Mouse (Mus musculus): ENCODE measurements around the gene Cat. TPM values are rescaled to one million over a fixed set of nuclear protein-coding genes. Genes with fewer than 3 reads are reported as not detected.
A peak's percentile ranks its signal among the peaks of the same experiment; 100 is the strongest.

The Cat gene
- polyA plus RNA-seq, 1 experiment: 665 TPM

DNA sequence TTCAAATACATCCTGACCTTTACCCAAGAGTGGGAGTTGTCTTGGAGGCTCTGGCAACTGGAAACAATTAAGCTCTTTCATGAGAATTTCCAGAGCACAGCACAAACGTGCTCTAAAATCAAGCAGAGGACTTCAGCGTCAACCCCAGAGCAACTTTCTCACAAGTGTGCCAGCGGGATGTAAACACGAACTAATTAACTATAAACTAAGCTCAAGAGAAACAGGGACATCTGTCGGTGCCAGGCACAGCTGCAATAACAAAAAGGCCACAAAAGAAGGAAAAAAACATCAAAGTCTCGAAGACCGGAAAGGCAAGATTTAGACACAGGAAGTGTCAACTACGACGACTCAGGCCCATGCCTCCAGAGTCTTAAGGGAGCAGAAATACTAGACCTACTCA, 23.2 kb downstream of the Cat start:
- H3K27ac ChIP-seq (replicated peaks; ENCODE audit: low read depth, low read length): peak overlapping the region; percentile 35; the same call in 1 of the 2 replicates

GRCm38 (mm10) chr2:103461210-103461609, 23.8 kb downstream of the Cat start:
- Histone ChIP-seq H3K4me1 (ENCODE audit: control insufficient read depth, insufficient read depth, insufficient read length, low read length) (no peaks in the 10 kb centered on the region), H3K4me3 (ENCODE audit: insufficient read depth, low read depth, low read length) (no peak overlapping the region), H3K27ac (replicated peaks; ENCODE audit: low read depth, low read length) (no peak overlapping the region)

More for the DNA sequence above, 23.2 kb downstream of the Cat start:
- H3K4me1 ChIP-seq (ENCODE audit: control insufficient read depth, insufficient read depth, insufficient read length, low read length): no peaks in the 10 kb centered on the region
- H3K4me3 ChIP-seq (ENCODE audit: insufficient read depth, low read depth, low read length): no peak overlapping the region

DNA sequence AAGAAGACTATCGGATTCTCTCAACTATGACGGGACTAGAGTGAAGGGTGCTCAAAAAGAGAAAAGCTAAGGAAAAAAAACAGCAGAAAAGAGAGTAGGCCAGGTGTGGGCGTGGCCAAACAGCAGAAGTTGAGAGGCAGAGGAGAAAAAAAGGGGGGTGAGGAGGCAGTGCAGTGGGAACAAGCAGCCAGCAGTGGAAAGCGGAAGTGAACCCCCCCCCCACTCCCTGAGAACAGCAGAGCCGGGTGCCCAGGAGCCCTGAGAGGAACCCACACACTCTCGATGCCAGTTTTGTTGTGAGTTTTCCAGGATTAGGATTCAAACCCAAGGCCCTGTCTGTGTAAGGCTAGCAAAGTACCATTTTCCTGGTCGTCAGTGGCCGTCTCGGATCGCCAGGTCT, 25.9 kb downstream of the Cat start:
- Histone ChIP-seq H3K4me1 (ENCODE audit: control insufficient read depth, insufficient read depth, insufficient read length, low read length) (no peaks in the 10 kb centered on the region), H3K4me3 (ENCODE audit: insufficient read depth, low read depth, low read length) (no peak overlapping the region), H3K27ac (replicated peaks; ENCODE audit: low read depth, low read length) (no peak overlapping the region)

- no peak overlapping the region for H3K4me3 ChIP-seq (ENCODE audit: insufficient read depth, low read depth, low read length)
- no peaks in the 10 kb centered on the region for H3K4me1 ChIP-seq (ENCODE audit: control insufficient read depth, insufficient read depth, insufficient read length, low read length)
- H3K27ac ChIP-seq (replicated peaks; ENCODE audit: low read depth, low read length): no peak overlapping the region
Observed at GRCm38 (mm10) chr2:103457628-103458027, 27.3 kb downstream of the Cat start.

DNA sequence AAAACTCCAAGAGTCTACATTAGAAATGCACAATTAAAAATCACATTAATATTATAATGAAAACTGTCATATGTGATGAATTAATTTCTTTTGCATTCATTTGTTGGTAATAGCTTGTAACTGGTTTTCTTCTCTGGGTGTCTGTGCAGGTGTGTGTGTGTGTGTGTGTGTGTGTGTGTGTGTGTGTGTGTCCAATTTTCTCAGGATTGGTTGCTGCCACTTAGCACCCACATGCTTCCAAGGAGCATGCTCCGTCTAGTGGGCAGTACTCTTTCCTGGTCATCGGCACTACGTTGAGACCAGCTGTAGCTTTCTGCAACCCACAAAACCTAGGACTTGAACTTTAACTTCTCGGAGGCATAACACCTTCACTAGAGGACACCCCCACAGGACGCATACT, 27.9 kb downstream of the Cat start:
- Histone ChIP-seq H3K4me1 (ENCODE audit: control insufficient read depth, insufficient read depth, insufficient read length, low read length) (no peaks in the 10 kb centered on the region), H3K27ac (replicated peaks; ENCODE audit: low read depth, low read length) (no peak overlapping the region), H3K4me3 (ENCODE audit: insufficient read depth, low read depth, low read length) (no peak overlapping the region)

GRCm38 (mm10) chr2:103456646-103457045, 28.3 kb downstream of the Cat start:
- H3K27ac ChIP-seq (replicated peaks; ENCODE audit: low read depth, low read length): no peak overlapping the region
- no peak overlapping the region for H3K4me3 ChIP-seq (ENCODE audit: insufficient read depth, low read depth, low read length)
- H3K4me1 ChIP-seq (ENCODE audit: control insufficient read depth, insufficient read depth, insufficient read length, low read length): no peaks in the 10 kb centered on the region

- no peaks in the 10 kb centered on the region for H3K4me1 ChIP-seq (ENCODE audit: control insufficient read depth, insufficient read depth, insufficient read length, low read length)
- H3K4me3 ChIP-seq (ENCODE audit: insufficient read depth, low read depth, low read length): no peak overlapping the region
- no peak overlapping the region for H3K27ac ChIP-seq (replicated peaks; ENCODE audit: low read depth, low read length)
Observed at GRCm38 (mm10) chr2:103455748-103456147, 29.2 kb downstream of the Cat start.

- Histone ChIP-seq H3K4me3 (ENCODE audit: insufficient read depth, low read depth, low read length) (no peak overlapping the region), H3K4me1 (ENCODE audit: control insufficient read depth, insufficient read depth, insufficient read length, low read length) (no peaks in the 10 kb centered on the region), H3K27ac (replicated peaks; ENCODE audit: low read depth, low read length) (no peak overlapping the region)
Observed at GRCm38 (mm10) chr2:103452550-103452949, 32.4 kb downstream of the Cat start.

DNA sequence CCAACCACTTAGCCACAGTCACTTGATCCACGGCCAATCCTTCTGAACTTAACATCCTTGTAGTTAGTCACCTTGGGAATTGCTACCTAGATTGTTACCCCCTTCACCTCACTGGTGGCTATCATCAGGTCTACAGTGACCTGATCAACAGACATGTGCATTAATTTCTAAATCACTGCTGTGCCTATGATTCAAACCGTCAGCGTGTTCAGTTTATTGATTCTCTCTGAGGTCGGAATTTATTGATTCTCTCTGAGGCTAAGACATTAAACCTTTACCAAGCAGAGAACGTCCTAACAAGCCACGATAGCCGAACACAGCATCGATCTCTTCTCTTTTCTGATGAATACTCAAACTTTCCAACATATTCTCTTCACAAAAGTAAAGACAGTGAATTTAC, 34.7 kb downstream of the Cat start:
- no peak overlapping the region for H3K4me3 ChIP-seq (ENCODE audit: insufficient read depth, low read depth, low read length)

GRCm38 (mm10) chr2:103449813-103450212, 35.1 kb downstream of the Cat start:
- Histone ChIP-seq H3K4me3 (ENCODE audit: insufficient read depth, low read depth, low read length) (no peak overlapping the region), H3K4me1 (ENCODE audit: control insufficient read depth, insufficient read depth, insufficient read length, low read length) (no peaks in the 10 kb centered on the region), H3K27ac (replicated peaks; ENCODE audit: low read depth, low read length) (no peak overlapping the region)

More for the DNA sequence above, 34.7 kb downstream of the Cat start:
- no peaks in the 10 kb centered on the region for H3K4me1 ChIP-seq (ENCODE audit: control insufficient read depth, insufficient read depth, insufficient read length, low read length)
- H3K27ac ChIP-seq (replicated peaks; ENCODE audit: low read depth, low read length): no peak overlapping the region

GRCm38 (mm10) chr2:103448947-103449560, 35.9 kb downstream of the Cat start:
- Histone ChIP-seq H3K4me3 (ENCODE audit: insufficient read depth, low read depth, low read length) (no peak overlapping the region), H3K27ac (replicated peaks; ENCODE audit: low read depth, low read length) (no peak overlapping the region), H3K4me1 (ENCODE audit: control insufficient read depth, insufficient read depth, insufficient read length, low read length) (no peaks in the 10 kb centered on the region)

DNA sequence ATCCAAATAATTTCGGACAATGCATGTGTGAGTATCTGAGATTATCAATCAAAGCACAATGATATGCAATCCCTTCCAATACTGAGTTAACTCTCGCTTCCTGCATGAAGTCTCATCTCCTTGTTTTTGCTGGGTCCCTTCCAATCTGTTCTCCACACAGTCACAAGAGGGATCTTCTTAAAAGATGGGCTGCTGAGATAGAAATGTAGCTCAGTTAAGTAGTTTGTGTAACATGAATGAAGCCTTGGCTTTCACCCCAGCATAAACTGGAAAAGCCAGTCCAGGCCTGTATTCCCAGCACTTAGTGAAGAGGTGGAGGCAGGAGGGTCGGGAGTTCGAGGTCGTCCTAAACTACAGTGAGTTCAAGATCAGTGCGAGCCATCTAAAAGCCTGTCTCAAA, 38.6 kb downstream of the Cat start:
- Histone ChIP-seq H3K4me1 (ENCODE audit: control insufficient read depth, insufficient read depth, insufficient read length, low read length) (no peaks in the 10 kb centered on the region), H3K27ac (replicated peaks; ENCODE audit: low read depth, low read length) (no peak overlapping the region)

GRCm38 (mm10) chr2:103445776-103446175, 39.2 kb downstream of the Cat start:
- H3K4me3 ChIP-seq (ENCODE audit: insufficient read depth, low read depth, low read length): no peak overlapping the region
- H3K27ac ChIP-seq (replicated peaks; ENCODE audit: low read depth, low read length): no peak overlapping the region
- no peaks in the 10 kb centered on the region for H3K4me1 ChIP-seq (ENCODE audit: control insufficient read depth, insufficient read depth, insufficient read length, low read length)

More for the DNA sequence above, 38.6 kb downstream of the Cat start:
- no peak overlapping the region for H3K4me3 ChIP-seq (ENCODE audit: insufficient read depth, low read depth, low read length)

DNA sequence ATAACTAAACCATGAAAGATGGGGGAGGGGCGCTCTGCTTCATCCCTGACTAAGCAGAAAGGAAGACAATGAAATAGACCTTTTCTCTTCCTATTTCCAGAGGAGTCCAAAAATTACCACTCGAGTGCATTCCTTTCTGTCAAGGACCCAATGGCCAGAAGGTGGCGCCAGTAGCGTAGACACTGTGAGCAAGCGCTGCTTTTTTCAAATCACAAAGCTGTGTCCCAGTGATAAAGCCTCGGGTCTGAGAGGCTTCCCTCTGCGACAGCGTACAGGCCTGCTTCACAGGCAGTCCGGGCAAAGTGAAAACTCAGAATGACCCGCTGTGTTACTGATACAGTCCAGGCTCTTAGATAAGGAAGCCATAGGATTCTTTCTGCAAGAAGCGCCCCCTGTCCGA, 45.2 kb downstream of the Cat start:
- Histone ChIP-seq H3K4me3 (ENCODE audit: insufficient read depth, low read depth, low read length) (no peak overlapping the region), H3K27ac (replicated peaks; ENCODE audit: low read depth, low read length) (no peak overlapping the region), H3K4me1 (ENCODE audit: control insufficient read depth, insufficient read depth, insufficient read length, low read length) (no peaks in the 10 kb centered on the region)

GRCm38 (mm10) chr2:103439071-103439622, 45.8 kb downstream of the Cat start:
- no peak overlapping the region for H3K4me3 ChIP-seq (ENCODE audit: insufficient read depth, low read depth, low read length)
- H3K27ac ChIP-seq (replicated peaks; ENCODE audit: low read depth, low read length): no peak overlapping the region
- H3K4me1 ChIP-seq (ENCODE audit: control insufficient read depth, insufficient read depth, insufficient read length, low read length): no peaks in the 10 kb centered on the region

GRCm38 (mm10) chr2:103436534-103436933, 48.4 kb downstream of the Cat start:
- Histone ChIP-seq H3K4me1 (ENCODE audit: control insufficient read depth, insufficient read depth, insufficient read length, low read length) (no peaks in the 10 kb centered on the region), H3K4me3 (ENCODE audit: insufficient read depth, low read depth, low read length) (no peak overlapping the region), H3K27ac (replicated peaks; ENCODE audit: low read depth, low read length) (no peak overlapping the region)

Data from brown adipose tissue, adult 24 weeks (tissue).